Mouse (Mus musculus) stomach, embryonic 14.5 days (tissue): ENCODE measurements around the gene Pkn2. TPM values are rescaled to one million over a fixed set of nuclear protein-coding genes. Genes with fewer than 3 reads are reported as not detected.

Experiments
- ATAC-seq: fragments of 200-750 bp; cut with Nextera tagmentation; 2 replicates; pipeline ENCODE4 v1.8.0; 2017; ENCODE audit warnings: low read depth, moderate TSS enrichment; ENCODE audit not compliant: insufficient number of reproducible peaks, insufficient read depth, low FRiP score
- H3K27ac ChIP-seq: fragments of 300-500 bp; sonication (generic); 2 replicates; pipeline ENCODE4 v1.5.1; 2014; ENCODE audit warnings: mild to moderate bottlenecking, low read length, moderate library complexity, mixed read lengths
- H3K27me3 ChIP-seq: fragments of 300-500 bp; sonication (generic); 2 replicates; pipeline ENCODE4 v1.6.1; 2014; ENCODE audit warnings: low read length, control low read depth, mixed read lengths; ENCODE audit not compliant: control insufficient read depth, insufficient read depth
- H3K36me3 ChIP-seq: fragments of 300-500 bp; sonication (generic); 2 replicates; pipeline ENCODE4 v1.6.1; 2014; ENCODE audit warnings: mild to moderate bottlenecking, control low read depth, low read length, moderate library complexity, mixed read lengths; ENCODE audit not compliant: control insufficient read depth, insufficient read depth
- H3K4me1 ChIP-seq: fragments of 300-500 bp; sonication (generic); 2 replicates; pipeline ENCODE4 v1.6.1; 2014; ENCODE audit warnings: low read length, control low read depth, mixed read lengths; ENCODE audit not compliant: control insufficient read depth, insufficient read depth
- H3K4me2 ChIP-seq: fragments of 300-500 bp; sonication (generic); replicated peaks from 2 replicates; pipeline ENCODE4 v1.6.1; 2014; ENCODE audit warnings: low read depth, low read length, control low read depth
- H3K4me3 ChIP-seq: fragments of 300-500 bp; sonication (generic); 2 replicates; pipeline ENCODE4 v1.5.1; 2014; ENCODE audit warnings: low read depth, low read length, control low read depth
- H3K9ac ChIP-seq: fragments of 300-500 bp; sonication (generic); replicated peaks from 2 replicates; pipeline ENCODE4 v1.6.1; 2014; ENCODE audit warnings: low read depth, mild to moderate bottlenecking, control low read depth, low read length, moderate library complexity, mixed read lengths
- H3K9me3 ChIP-seq: fragments of 300-500 bp; sonication (generic); 2 replicates; pipeline ENCODE4 v1.6.1; 2016; ENCODE audit warnings: low read depth, low read length, control low read depth; ENCODE audit not compliant: control insufficient read depth
- WGBS: fragments of 180-500 bp; shearing (Covaris S2); extraction: QIAGEN DNeasy Blood & Tissue Kit; methylation state at CpG from one replicate; pipeline ENCODE4 v1.1.7; 2014; 5-methylcytosine and 5-hydroxymethylcytosine counted together
- polyA plus RNA-seq: library from polyadenylated mRNA; unstranded; fragments of >200 nt; fragmentation: Nextera tagmentation; extraction: Ambion mirVana; gene quantifications from 2 replicates; pipeline ENCODE4 v1.2.1, GENCODE M21; 2014

Pkn2 gene
- polyA plus RNA-seq, 1 experiment from 2014 or later, result 57.7 TPM

- peaks cover 7% of the 10 kb centered on the region; the same call in 1 of the 2 replicates for H3K4me1 ChIP-seq
- 8% methylated on average over 10 of the region's 10 CpGs for WGBS
- H3K4me3 ChIP-seq, result peak overlapping the region; percentile 83
- H3K4me2 ChIP-seq, result peak overlapping the region; percentile 90
- no peak for ATAC-seq
- no peaks in the 10 kb centered on the region for H3K36me3 ChIP-seq
- H3K9me3 ChIP-seq, result no peaks in the 10 kb centered on the region
- H3K9ac ChIP-seq, result peak overlapping the region; percentile 93
- no peak overlapping the region for H3K27ac ChIP-seq
- H3K27me3 ChIP-seq, result no peaks in the 10 kb centered on the region
Observed at GRCm38 (mm10) chr3:142765778-142766165, 116.0 kb downstream of the Pkn2 start.

GRCm38 (mm10) chr3:142764995-142765777, 116.6 kb downstream of the Pkn2 start, which contains the start of gene Gtf2b:
TSS of gene Gtf2b (plus strand) at chr3:142765045.
- Histone ChIP-seq H3K27ac (peak within 1 kb of the TSS; percentile 81), H3K9me3 (no peaks in the 10 kb centered on the region), H3K9ac (peak within 1 kb of the TSS; percentile 93), H3K4me2 (peak within 1 kb of the TSS; percentile 90), H3K27me3 (no peaks in the 10 kb centered on the region), H3K36me3 (no peaks in the 10 kb centered on the region), H3K4me1 (peaks cover 7% of the 10 kb centered on the region; the same call in 1 of the 2 replicates), H3K4me3 (peak within 1 kb of the TSS; percentile 83)
- under 1% methylated on average over 63 of the region's 64 CpGs for WGBS
- peak; percentile 100 for ATAC-seq

GRCm38 (mm10) chr3:142760356-142760755, 121.4 kb downstream of the Pkn2 start:
- no peak for ATAC-seq
- 67% methylated on average over 6 of the region's 6 CpGs for WGBS
- H3K27me3 ChIP-seq, result no peaks in the 10 kb centered on the region
- no peak overlapping the region for H3K4me3 ChIP-seq
- H3K27ac ChIP-seq, result no peak overlapping the region
- H3K9me3 ChIP-seq, result no peaks in the 10 kb centered on the region
- no peak overlapping the region for H3K4me2 ChIP-seq
- no peaks in the 10 kb centered on the region for H3K36me3 ChIP-seq
- no peaks in the 10 kb centered on the region for H3K4me1 ChIP-seq
- H3K9ac ChIP-seq, result no peak overlapping the region

- Histone ChIP-seq H3K9ac (no peak overlapping the region), H3K27me3 (no peaks in the 10 kb centered on the region), H3K4me3 (no peak overlapping the region), H3K36me3 (no peaks in the 10 kb centered on the region), H3K4me2 (no peak overlapping the region), H3K27ac (no peak overlapping the region), H3K4me1 (no peaks in the 10 kb centered on the region), H3K9me3 (no peaks in the 10 kb centered on the region)
- ATAC-seq, result no peak
- WGBS, result 81% methylated on average over 7 of the region's 7 CpGs
Observed at GRCm38 (mm10) chr3:142758593-142758992, 123.2 kb downstream of the Pkn2 start.

- ATAC-seq, result no peak
- Histone ChIP-seq H3K9me3 (no peaks in the 10 kb centered on the region), H3K27me3 (no peaks in the 10 kb centered on the region), H3K27ac (no peak overlapping the region), H3K4me2 (no peak overlapping the region), H3K36me3 (no peaks in the 10 kb centered on the region), H3K4me3 (no peak overlapping the region), H3K4me1 (no peaks in the 10 kb centered on the region), H3K9ac (no peak overlapping the region)
- 41% methylated on average over 12 of the region's 12 CpGs for WGBS
Observed at GRCm38 (mm10) chr3:142757841-142758240, 124.0 kb downstream of the Pkn2 start.

GRCm38 (mm10) chr3:142755132-142755867, 126.5 kb downstream of the Pkn2 start:
- Histone ChIP-seq H3K36me3 (no peaks in the 10 kb centered on the region), H3K27ac (no peak overlapping the region), H3K4me2 (no peak overlapping the region), H3K9ac (no peak overlapping the region), H3K27me3 (no peaks in the 10 kb centered on the region), H3K9me3 (no peaks in the 10 kb centered on the region), H3K4me3 (no peak overlapping the region), H3K4me1 (no peaks in the 10 kb centered on the region)
- no peak for ATAC-seq
- WGBS, result 83% methylated on average over 18 of the region's 18 CpGs

- no peak for ATAC-seq
- Histone ChIP-seq H3K9me3 (no peaks in the 10 kb centered on the region), H3K4me2 (no peak overlapping the region), H3K4me1 (no peaks in the 10 kb centered on the region), H3K4me3 (no peak overlapping the region), H3K9ac (no peak overlapping the region), H3K27me3 (no peaks in the 10 kb centered on the region), H3K27ac (no peak overlapping the region), H3K36me3 (no peaks in the 10 kb centered on the region)
- 80% methylated on average over 16 of the region's 16 CpGs for WGBS
Observed at GRCm38 (mm10) chr3:142749131-142749530, 132.7 kb downstream of the Pkn2 start.

- Histone ChIP-seq H3K4me1 (no peaks in the 10 kb centered on the region), H3K4me3 (no peak overlapping the region), H3K27me3 (no peaks in the 10 kb centered on the region), H3K36me3 (no peaks in the 10 kb centered on the region), H3K4me2 (no peak overlapping the region), H3K27ac (no peak overlapping the region), H3K9me3 (no peaks in the 10 kb centered on the region), H3K9ac (no peak overlapping the region)
- WGBS, result 96% methylated on average over 7 of the region's 7 CpGs
- no peak for ATAC-seq
Observed at GRCm38 (mm10) chr3:142747673-142748072, 134.1 kb downstream of the Pkn2 start.
